Mouse (Mus musculus): ENCODE data around the gene Gm21394.
"Not testable (repeated sequence)": the region's sequence is repeated elsewhere in the genome, so short reads cannot be mapped to it uniquely, and the experiment has no call there.

Gene Gm21394

GRCm38 (mm10) chrY:84564807-84565206, at the start of gene Gm21394:
Gm21394 (minus strand) TSS chrY:84564907.
- POLR2A ChIA-PET: not testable (repeated sequence)

More at GRCm38 (mm10) chrY:84564807-84565206, at the start of gene Gm21394:
- CTCF ChIA-PET: not testable (repeated sequence)

Measured in embryonic stem cell, embryonic (primary cell).